Mouse (Mus musculus) liver, embryonic 16.5 days (tissue): ENCODE data around the gene Brd3. TPM values are rescaled to one million over a fixed set of nuclear protein-coding genes. Genes with fewer than 3 reads are reported as not detected.

Experiments
- ATAC-seq: fragments of 200-750 bp; cut with Nextera tagmentation; 2 replicates; pipeline ENCODE4 v1.8.0; 2017; ENCODE audit warnings: low read depth, mild to moderate bottlenecking, moderate number of reproducible peaks, moderate library complexity
- H3K27ac ChIP-seq: fragments of 300-500 bp; sonication (generic); 2 replicates; pipeline ENCODE4 v1.5.1; 2014; ENCODE audit warnings: mild to moderate bottlenecking, low read length
- H3K27me3 ChIP-seq: fragments of 300-500 bp; sonication (generic); 2 replicates; pipeline ENCODE4 v1.6.1; 2014; ENCODE audit warnings: low read depth, low read length, mixed read lengths; ENCODE audit not compliant: control insufficient read depth, insufficient read depth
- H3K36me3 ChIP-seq: fragments of 300-500 bp; sonication (generic); 2 replicates; pipeline ENCODE4 v1.6.1; 2014; ENCODE audit warnings: mild to moderate bottlenecking; ENCODE audit not compliant: control insufficient read depth, insufficient read depth
- H3K4me1 ChIP-seq: fragments of 300-500 bp; sonication (generic); 2 replicates; pipeline ENCODE4 v1.6.1; 2014; ENCODE audit warnings: low read depth, low read length, mixed read lengths; ENCODE audit not compliant: control insufficient read depth
- H3K4me2 ChIP-seq: fragments of 300-500 bp; sonication (generic); 2 replicates; pipeline ENCODE4 v1.6.1; 2014; ENCODE audit warnings: low read depth, low read length, mixed read lengths
- H3K4me3 ChIP-seq: fragments of 300-500 bp; sonication (generic); 2 replicates; pipeline ENCODE4 v1.5.1; 2014; ENCODE audit warnings: low read depth, mild to moderate bottlenecking, low read length
- H3K9ac ChIP-seq: fragments of 300-500 bp; sonication (generic); 2 replicates; pipeline ENCODE4 v1.6.1; 2014; ENCODE audit warnings: low read depth, low read length
- H3K9me3 ChIP-seq: fragments of 300-500 bp; sonication (generic); replicated peaks from 2 replicates; pipeline ENCODE4 v1.6.1; 2016; ENCODE audit warnings: low read length; ENCODE audit not compliant: control insufficient read depth
- WGBS: fragments of 180-500 bp; shearing (Covaris S2); extraction: QIAGEN DNeasy Blood & Tissue Kit; methylation state at CpG from one replicate; pipeline ENCODE4 v1.1.7; 2014; ENCODE audit not compliant: insufficient replicate concordance; 5-methylcytosine and 5-hydroxymethylcytosine counted together
- polyA plus RNA-seq: library from polyadenylated mRNA; unstranded; fragments of >200 nt; fragmentation: Nextera tagmentation; extraction: Ambion mirVana; gene quantifications from 2 replicates; pipeline ENCODE4 v1.2.1, GENCODE M21; 2015

Gene Brd3
- polyA plus RNA-seq, 1 experiment from 2014 or later = 24.3 TPM

DNA sequence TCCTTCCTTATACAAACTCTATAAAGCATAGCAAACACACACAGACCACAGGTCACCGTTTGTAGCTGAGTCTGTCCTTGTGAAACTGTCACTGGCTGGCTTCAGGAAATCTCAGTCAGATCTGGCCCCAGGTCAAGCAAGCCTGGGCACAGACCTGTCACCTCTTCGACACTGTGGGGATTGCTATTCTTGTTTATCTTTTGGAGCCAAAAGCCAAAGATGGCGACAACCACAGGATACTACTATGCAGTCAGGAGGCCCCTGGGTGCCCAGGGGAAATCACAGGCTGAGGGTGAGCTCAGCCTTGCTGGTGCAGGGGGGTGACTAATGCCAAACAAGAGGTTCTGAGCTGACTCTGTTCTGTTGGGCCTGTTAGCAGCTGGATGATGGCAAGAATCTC lies 91.0 kb downstream of the Brd3 start:
- Histone ChIP-seq H3K4me2 (no peak overlapping the region), H3K9me3 (no peaks in the 10 kb centered on the region), H3K27me3 (no peaks in the 10 kb centered on the region), H3K9ac (no peak overlapping the region), H3K36me3 (no peaks in the 10 kb centered on the region), H3K4me1 (peaks cover 61% of the 10 kb centered on the region), H3K4me3 (no peak overlapping the region), H3K27ac (peak overlapping the region; percentile 32; the same call in 1 of the 2 replicates)
- ATAC-seq = peak; percentile 25; the same call in 1 of the 2 replicates
- 4% methylated on average over 3 of the region's 3 CpGs for whole genome bisulfite sequencing

- no peaks in the 10 kb centered on the region for H3K27me3 ChIP-seq
- ATAC-seq = no peak
- peaks cover 65% of the 10 kb centered on the region for H3K4me1 ChIP-seq
- no peak overlapping the region for H3K4me3 ChIP-seq
- no peaks in the 10 kb centered on the region for H3K36me3 ChIP-seq
- H3K4me2 ChIP-seq = no peak overlapping the region
- no peaks in the 10 kb centered on the region for H3K9me3 ChIP-seq
- H3K9ac ChIP-seq = no peak overlapping the region
- WGBS = 42% methylated on average over 11 of the region's 11 CpGs
- H3K27ac ChIP-seq = no peak overlapping the region; the same call in 1 of the 2 replicates
Measured at GRCm38 (mm10) chr2:27415060-27415783, 92.2 kb downstream of the Brd3 start.

- H3K36me3 ChIP-seq = no peaks in the 10 kb centered on the region
- H3K27ac ChIP-seq = no peak overlapping the region
- 36% methylated on average over 16 of the region's 16 CpGs for WGBS
- H3K4me3 ChIP-seq = no peak overlapping the region
- no peak overlapping the region for H3K4me2 ChIP-seq
- H3K4me1 ChIP-seq = peaks cover 60% of the 10 kb centered on the region
- ATAC-seq = no peak
- H3K9ac ChIP-seq = no peak overlapping the region
- H3K27me3 ChIP-seq = no peaks in the 10 kb centered on the region
- H3K9me3 ChIP-seq = no peaks in the 10 kb centered on the region
Measured at GRCm38 (mm10) chr2:27413936-27414657, 93.4 kb downstream of the Brd3 start.

DNA sequence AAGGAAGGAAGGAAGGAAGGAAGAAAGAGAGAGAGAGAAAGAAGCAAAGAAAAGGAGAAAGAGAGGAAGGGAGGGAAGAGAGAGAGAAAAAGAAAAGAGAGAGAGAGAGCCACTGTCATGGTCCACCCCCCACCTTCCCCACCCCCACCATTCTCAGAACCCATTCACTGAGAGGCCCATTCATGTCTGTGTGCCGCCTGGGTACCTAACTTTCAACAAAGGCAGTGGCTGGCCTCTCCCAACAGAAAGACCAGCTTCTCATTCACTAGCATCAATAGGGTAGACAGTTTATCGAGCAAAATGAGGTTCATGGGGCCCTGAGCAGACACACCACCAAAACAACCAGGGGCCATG lies 93.9 kb downstream of the Brd3 start:
- no peak overlapping the region for H3K27ac ChIP-seq
- WGBS = 50% methylated on average over 2 of the region's 2 CpGs
- no peak for ATAC-seq

DNA sequence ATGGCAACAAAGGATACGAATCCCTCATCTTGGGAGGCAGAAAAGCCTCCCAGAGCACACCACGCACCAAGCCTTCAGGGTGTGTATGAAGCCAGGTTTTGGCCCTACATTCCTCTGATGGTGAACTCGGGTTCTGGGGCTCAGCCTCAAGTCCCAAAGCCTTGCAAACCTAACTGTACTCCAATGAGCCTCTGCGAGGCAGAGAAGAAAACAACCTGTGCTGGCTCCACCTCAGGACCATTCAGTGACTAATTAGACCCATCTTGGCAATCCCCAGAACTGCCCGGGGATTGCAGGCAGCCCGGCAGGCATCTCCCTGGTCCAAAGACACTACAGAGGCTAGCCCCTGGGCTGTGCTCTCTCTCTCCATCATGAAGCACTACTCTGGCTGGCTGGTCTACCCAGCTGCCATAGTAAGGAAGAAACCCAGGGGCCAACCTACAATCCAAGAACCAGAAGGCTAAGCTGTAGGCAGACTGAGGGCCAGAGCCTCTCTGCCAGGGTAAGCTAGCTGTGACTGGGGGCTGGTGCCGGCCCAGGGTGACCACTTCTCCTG lies 95.1 kb downstream of the Brd3 start:
- no peaks in the 10 kb centered on the region for H3K36me3 ChIP-seq
- H3K4me3 ChIP-seq = no peak overlapping the region
- 35% methylated on average over 7 of the region's 7 CpGs for WGBS
- ATAC-seq = no peak
- H3K4me1 ChIP-seq = peaks cover 47% of the 10 kb centered on the region
- peak overlapping the region; percentile 33; the same call in 1 of the 2 replicates for H3K4me2 ChIP-seq
- no peaks in the 10 kb centered on the region for H3K27me3 ChIP-seq
- no peaks in the 10 kb centered on the region for H3K9me3 ChIP-seq
- H3K9ac ChIP-seq = no peak overlapping the region
- peak overlapping the region; percentile 73 for H3K27ac ChIP-seq

More for the DNA sequence above, 93.9 kb downstream of the Brd3 start:
- Histone ChIP-seq H3K4me3 (no peak overlapping the region), H3K27me3 (no peaks in the 10 kb centered on the region), H3K9me3 (no peaks in the 10 kb centered on the region), H3K4me1 (peaks cover 57% of the 10 kb centered on the region), H3K9ac (no peak overlapping the region), H3K36me3 (no peaks in the 10 kb centered on the region), H3K4me2 (no peak overlapping the region)

- H3K27ac ChIP-seq = peak overlapping the region; percentile 73
- H3K4me3 ChIP-seq = peak overlapping the region; percentile 12; the same call in 1 of the 2 replicates
- no peak overlapping the region for H3K9ac ChIP-seq
- H3K9me3 ChIP-seq = no peaks in the 10 kb centered on the region
- H3K4me1 ChIP-seq = peaks cover 43% of the 10 kb centered on the region
- H3K4me2 ChIP-seq = peak overlapping the region; percentile 33
- H3K36me3 ChIP-seq = no peaks in the 10 kb centered on the region
- ATAC-seq = peak; percentile 82
- 12% methylated on average over 8 of the region's 8 CpGs for WGBS
- H3K27me3 ChIP-seq = no peaks in the 10 kb centered on the region
Measured at GRCm38 (mm10) chr2:27411688-27412174, 95.7 kb downstream of the Brd3 start.

DNA sequence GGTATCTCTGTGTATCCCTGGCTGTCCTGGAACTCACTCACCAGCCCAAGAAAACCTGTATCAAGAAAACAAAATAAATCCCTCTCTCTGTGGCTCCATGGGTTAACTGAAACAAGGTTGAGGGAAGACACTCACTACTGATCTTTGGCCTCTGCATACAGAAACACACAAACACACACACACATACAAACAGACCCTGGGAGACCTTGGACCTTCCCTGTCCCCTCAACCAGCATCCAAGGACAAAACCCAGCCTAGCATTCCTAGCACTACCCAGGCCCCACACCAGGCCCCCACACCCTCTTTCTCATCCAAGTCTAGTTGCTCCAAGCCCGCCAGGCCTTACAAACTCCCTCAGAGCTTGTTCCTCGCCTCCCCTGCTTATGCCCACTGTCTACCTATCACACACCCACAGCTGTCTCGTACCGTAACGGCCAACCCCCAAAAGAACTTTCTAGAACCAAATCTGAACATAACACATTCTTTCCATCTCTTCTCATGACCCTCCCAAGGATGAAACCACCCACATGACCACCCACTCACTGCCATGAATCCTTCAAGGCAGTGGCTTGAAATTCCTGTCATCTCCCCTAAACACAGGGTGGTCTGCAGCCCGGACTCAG lies 96.8 kb downstream of the Brd3 start:
- ATAC-seq = peak; percentile 49; the same call in 1 of the 2 replicates
- Histone ChIP-seq H3K9me3 (no peaks in the 10 kb centered on the region), H3K9ac (no peak overlapping the region), H3K36me3 (no peaks in the 10 kb centered on the region), H3K27ac (peak overlapping the region; percentile 16; the same call in 1 of the 2 replicates), H3K4me3 (no peak overlapping the region), H3K4me2 (peak overlapping the region; percentile 25), H3K27me3 (no peaks in the 10 kb centered on the region), H3K4me1 (peaks cover 41% of the 10 kb centered on the region)
- WGBS = 52% methylated on average over 6 of the region's 6 CpGs

DNA sequence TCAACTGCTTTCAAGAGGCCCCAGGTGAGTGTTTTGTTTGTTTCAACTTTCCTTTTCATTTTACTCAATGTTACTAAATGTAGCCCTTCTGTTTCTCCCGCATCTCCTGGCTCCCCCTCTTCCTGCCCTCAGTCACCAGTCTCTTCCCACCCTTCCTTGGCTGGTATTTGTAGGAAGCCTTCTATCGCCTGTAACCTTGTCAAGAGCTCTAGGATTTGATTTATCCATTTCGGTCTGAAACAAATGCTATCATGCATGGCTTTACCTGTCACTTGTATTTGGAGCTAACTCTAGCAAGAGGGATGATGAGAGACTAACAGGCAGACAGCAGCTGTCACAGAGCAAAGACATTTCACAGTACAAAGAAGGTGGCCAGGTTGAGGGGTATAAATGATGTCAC lies 99.3 kb downstream of the Brd3 start:
- no peaks in the 10 kb centered on the region for H3K36me3 ChIP-seq
- WGBS = 50% methylated on average over 3 of the region's 3 CpGs
- no peak overlapping the region for H3K9ac ChIP-seq
- no peak for ATAC-seq
- no peak overlapping the region for H3K4me2 ChIP-seq
- no peaks in the 10 kb centered on the region for H3K9me3 ChIP-seq
- no peak overlapping the region for H3K4me3 ChIP-seq
- no peak overlapping the region for H3K27ac ChIP-seq
- peaks cover 37% of the 10 kb centered on the region for H3K4me1 ChIP-seq
- no peaks in the 10 kb centered on the region for H3K27me3 ChIP-seq
